Mouse (Mus musculus) heart, embryonic 10.5 days (tissue): ENCODE measurements at regions not wholly inside any gene's neighbourhood (a gene's known extent, or its start where the extent isn't known, plus 50 kb on each side); places are given as distances from the start of the nearest gene placed in this dataset.

Source experiments
- DNase-seq: peaks from one replicate; pipeline ENCODE4 v3.0.0-alpha.2; 2017; ENCODE audit warnings: low spot score
- H3K27ac ChIP-seq: fragments of 300-500 bp; sonication (generic); 2 replicates; pipeline ENCODE4 v1.5.1; 2016; ENCODE audit warnings: mild to moderate bottlenecking
- H3K27me3 ChIP-seq: fragments of 300-500 bp; sonication (generic); 2 replicates; pipeline ENCODE4 v1.6.1; 2016; ENCODE audit warnings: mild to moderate bottlenecking; ENCODE audit not compliant: poor library complexity, insufficient read depth, severe bottlenecking
- H3K36me3 ChIP-seq: fragments of 300-500 bp; sonication (generic); 2 replicates; pipeline ENCODE4 v1.6.1; 2016; ENCODE audit warnings: mild to moderate bottlenecking, moderate library complexity
- H3K4me1 ChIP-seq: fragments of 300-500 bp; sonication (generic); 2 replicates; pipeline ENCODE4 v1.6.1; 2016; ENCODE audit warnings: mild to moderate bottlenecking
- H3K4me3 ChIP-seq: fragments of 300-500 bp; sonication (generic); 2 replicates; pipeline ENCODE4 v1.5.1; 2016; ENCODE audit warnings: mild to moderate bottlenecking, moderate library complexity
- H3K9me3 ChIP-seq: fragments of 300-500 bp; sonication (generic); 2 replicates; pipeline ENCODE4 v1.6.1; 2016; ENCODE audit warnings: mild to moderate bottlenecking, moderate library complexity
- WGBS: fragments of 180-500 bp; shearing (Covaris S2); methylation state at CpG from one replicate; pipeline ENCODE4 v1.1.7; 2016; 5-methylcytosine and 5-hydroxymethylcytosine counted together

DNA sequence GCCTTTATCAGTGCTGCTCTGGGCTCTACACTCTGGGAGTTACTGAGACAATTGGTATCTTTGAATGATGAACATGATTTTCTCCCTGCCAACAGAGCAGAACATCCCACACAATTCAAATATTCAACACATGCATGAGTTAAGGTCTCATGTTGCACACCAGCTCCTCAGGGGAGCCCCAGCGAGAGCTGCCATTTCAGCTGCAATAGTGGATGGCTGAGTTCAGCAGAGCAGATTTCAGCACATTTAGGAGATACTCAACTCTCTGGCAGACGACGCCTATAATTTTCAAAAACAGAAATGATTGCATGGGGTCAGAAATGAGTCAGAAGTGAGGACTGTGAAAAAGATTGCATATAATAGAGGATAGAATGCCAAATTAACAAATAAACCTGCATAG is 105.6 kb upstream of the Tyw5 start:
- DNase-seq: no peak
- H3K9me3 ChIP-seq: no peaks in the 10 kb centered on the region
- H3K36me3 ChIP-seq: no peaks in the 10 kb centered on the region
- H3K4me3 ChIP-seq: no peak overlapping the region
- H3K4me1 ChIP-seq: no peaks in the 10 kb centered on the region
- WGBS: 84% methylated on average over 3 of the region's 3 CpGs
- no peaks in the 10 kb centered on the region for H3K27me3 ChIP-seq
- H3K27ac ChIP-seq: no peak overlapping the region

DNA sequence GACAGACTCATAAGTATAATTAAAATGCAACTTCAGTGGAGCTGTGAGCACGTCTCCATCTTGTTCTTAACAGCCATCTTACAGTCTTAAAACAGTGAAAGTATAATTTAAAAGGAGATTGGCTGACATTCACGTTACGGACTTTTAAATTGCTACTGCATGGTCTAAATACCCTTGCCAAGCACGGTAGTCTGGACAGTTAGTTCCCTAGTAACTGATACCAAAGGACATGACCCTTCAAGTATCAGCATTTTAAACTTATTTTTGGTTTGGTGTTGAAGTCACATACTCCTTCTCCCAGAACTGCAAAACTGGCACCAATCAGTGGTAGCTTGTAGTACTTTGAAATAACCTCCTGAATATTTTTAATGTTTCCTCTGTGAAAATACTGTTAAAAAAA is 119.1 kb upstream of the Tyw5 start:
- 57% methylated on average over 4 of the region's 4 CpGs for WGBS
- Histone ChIP-seq H3K9me3 (no peaks in the 10 kb centered on the region), H3K36me3 (no peaks in the 10 kb centered on the region), H3K27ac (no peak overlapping the region), H3K4me1 (peaks cover 5% of the 10 kb centered on the region; the same call in 1 of the 2 replicates), H3K27me3 (no peaks in the 10 kb centered on the region), H3K4me3 (no peak overlapping the region)
- no peak for DNase-seq

DNA sequence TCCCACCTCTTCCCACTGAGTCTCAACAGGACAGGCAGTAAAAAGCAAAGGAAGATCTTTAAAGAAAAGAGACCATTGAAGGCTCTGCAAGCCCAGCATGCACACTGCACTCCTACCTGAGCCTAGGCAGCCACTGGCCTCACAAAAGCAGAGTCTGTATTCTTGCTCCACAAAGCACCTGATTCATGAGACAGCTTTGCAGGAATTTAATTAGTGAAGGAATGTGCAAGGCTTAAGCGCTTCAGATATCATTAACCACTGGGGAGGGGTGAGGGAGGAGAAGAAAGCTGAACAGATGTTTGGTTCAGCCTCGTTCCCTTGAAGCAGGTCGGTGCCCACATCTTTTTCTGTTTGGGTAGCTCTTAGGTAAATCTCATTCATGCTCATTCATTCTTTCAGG is 121.8 kb upstream of the Tyw5 start:
- H3K4me1 ChIP-seq: peaks cover 5% of the 10 kb centered on the region; the same call in 1 of the 2 replicates
- no peaks in the 10 kb centered on the region for H3K36me3 ChIP-seq
- no peaks in the 10 kb centered on the region for H3K9me3 ChIP-seq
- 44% methylated on average over 3 of the region's 3 CpGs for WGBS
- no peak for DNase-seq
- H3K4me3 ChIP-seq: no peak overlapping the region
- H3K27ac ChIP-seq: no peak overlapping the region
- H3K27me3 ChIP-seq: no peaks in the 10 kb centered on the region

DNA sequence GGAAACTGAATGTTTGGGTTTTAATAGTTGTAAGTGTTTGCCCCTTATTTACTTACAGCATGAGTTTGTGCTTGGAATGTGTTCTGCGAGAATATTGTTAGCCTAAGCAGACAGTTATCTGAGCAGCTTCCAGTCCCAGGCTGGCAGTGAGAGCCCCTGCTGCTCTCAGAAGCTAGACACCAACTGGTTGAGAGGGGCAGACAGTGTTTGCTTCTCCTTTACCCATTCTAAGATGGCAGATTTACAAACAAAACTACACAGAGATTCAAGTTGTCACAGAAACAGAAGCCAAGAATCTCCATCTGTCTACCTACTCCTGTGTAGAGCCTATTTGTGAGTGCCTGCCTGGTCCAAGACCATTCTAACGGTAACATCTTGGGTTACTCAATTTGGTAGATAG is 122.4 kb upstream of the Tyw5 start:
- no peak for DNase-seq
- WGBS: 63% methylated on average over 2 of the region's 2 CpGs

DNA sequence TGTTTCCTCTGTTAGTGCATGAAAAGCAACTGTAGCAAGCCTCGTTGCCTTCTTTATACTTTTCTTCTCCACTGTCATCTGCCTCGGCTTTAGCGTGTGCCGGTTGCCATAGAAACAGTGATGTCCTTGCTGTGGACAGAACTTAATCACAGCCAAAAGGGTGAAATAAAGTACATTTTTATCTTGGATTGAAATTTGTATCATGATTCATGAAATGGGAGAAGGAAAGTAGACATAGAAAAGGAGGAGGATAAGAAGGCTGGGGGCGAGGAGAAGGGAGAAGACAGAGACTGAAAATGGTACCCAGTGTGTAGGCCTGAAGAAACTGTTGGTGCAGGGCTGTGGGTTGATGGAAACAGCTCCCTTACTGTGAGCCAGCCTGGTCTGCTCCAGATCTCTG is 130.5 kb upstream of the Tyw5 start:
- H3K27me3 ChIP-seq: no peaks in the 10 kb centered on the region
- WGBS: 81% methylated on average over 5 of the region's 5 CpGs
- no peaks in the 10 kb centered on the region for H3K36me3 ChIP-seq
- H3K4me3 ChIP-seq: no peak overlapping the region
- no peak for DNase-seq
- no peaks in the 10 kb centered on the region for H3K9me3 ChIP-seq
- H3K4me1 ChIP-seq: no peaks in the 10 kb centered on the region
- no peak overlapping the region for H3K27ac ChIP-seq

More for the DNA sequence above, 122.4 kb upstream of the Tyw5 start:
- Histone ChIP-seq H3K27ac (no peak overlapping the region), H3K9me3 (no peaks in the 10 kb centered on the region), H3K4me1 (peaks cover 5% of the 10 kb centered on the region; the same call in 1 of the 2 replicates), H3K27me3 (no peaks in the 10 kb centered on the region), H3K4me3 (no peak overlapping the region), H3K36me3 (no peaks in the 10 kb centered on the region)

DNA sequence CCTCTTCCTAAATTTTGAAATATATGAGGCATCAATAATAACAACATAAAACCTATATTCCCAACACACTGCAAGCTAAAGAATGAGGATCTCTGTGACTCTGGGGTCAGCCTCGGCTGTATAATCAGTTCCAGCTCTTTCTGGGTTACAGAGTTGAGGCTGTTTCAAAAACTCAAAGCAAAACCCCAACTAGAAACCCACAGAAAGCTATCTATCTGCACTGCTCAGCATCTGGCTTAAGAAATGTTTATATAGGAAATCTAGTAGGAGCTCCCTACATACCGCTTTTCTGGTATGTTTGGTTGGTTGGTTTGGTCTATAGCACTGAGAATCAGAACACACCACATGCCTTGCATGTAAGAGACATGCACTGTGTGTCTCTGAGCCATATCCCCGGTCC is 137.8 kb upstream of the Tyw5 start:
- Histone ChIP-seq H3K4me1 (peaks cover 17% of the 10 kb centered on the region), H3K27ac (no peak overlapping the region), H3K4me3 (no peak overlapping the region), H3K9me3 (no peaks in the 10 kb centered on the region), H3K36me3 (no peaks in the 10 kb centered on the region), H3K27me3 (no peaks in the 10 kb centered on the region)
- no peak for DNase-seq
- 59% methylated on average over 3 of the region's 3 CpGs for WGBS

DNA sequence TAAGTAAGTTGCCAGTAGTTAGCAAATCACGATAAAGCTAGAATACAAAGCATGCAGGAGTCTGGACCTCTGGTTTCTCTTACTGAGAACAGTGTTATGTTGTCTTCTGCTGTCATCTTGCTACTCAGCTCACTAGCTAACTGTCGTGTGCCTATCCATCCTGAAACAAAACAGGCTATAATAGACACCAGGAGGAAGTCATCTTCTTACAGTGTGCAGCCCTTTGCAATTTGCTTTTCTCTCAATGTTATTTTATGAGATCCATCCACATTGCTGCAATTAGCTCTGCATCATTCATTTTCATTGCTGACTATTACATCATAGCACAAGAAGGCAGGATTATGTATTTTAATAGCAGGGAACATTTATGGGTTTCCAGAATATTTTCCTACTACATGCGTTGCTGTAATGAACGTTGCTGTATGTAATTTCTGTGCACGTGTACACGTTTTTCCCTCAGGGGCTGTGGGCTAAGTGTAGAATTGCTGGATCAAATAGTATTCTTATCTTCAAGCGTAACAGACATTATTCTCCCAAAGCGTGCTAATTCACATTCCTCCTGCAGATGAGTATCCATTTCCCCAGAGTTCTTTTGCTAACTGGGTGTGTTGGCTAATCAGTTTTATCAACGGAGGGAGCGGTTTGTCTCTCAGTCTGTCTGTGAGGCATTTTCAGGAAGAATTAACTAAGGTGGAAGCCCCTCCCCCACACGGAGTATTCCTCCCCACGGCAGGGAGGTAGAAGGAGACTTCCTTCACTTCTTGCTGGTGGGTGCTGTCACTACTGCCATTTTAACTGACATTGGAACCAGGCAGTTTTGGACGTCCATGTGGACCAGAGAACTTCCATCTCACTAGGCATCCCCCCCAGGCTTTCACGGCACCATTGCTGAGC is 139.1 kb upstream of the Tyw5 start:
- no peaks in the 10 kb centered on the region for H3K27me3 ChIP-seq
- H3K36me3 ChIP-seq: no peaks in the 10 kb centered on the region
- 49% methylated on average over 14 of the region's 14 CpGs for WGBS
- no peak for DNase-seq
- no peak overlapping the region for H3K27ac ChIP-seq
- no peak overlapping the region for H3K4me3 ChIP-seq
- H3K9me3 ChIP-seq: no peaks in the 10 kb centered on the region
- H3K4me1 ChIP-seq: peaks cover 17% of the 10 kb centered on the region

DNA sequence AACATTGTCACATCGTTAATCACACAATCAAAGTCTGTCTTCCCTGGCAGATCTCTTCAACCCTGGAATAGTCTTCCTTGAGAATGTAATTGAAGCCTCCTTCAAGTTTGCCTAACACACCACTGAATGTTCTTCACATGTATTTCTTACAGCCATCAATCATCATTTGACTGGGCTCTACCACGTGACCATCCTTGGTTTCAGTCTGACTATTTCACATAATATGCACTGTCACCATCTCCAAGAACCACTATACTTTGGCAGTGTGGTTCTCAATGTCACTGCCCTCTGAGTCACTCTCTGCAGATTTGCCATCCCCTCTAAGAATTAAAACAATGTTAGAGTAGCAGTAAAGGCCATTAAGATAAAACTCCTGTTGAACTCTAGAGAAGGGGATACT is 154.6 kb upstream of the Tyw5 start:
- H3K27ac ChIP-seq: no peak overlapping the region
- no peaks in the 10 kb centered on the region for H3K9me3 ChIP-seq

DNA sequence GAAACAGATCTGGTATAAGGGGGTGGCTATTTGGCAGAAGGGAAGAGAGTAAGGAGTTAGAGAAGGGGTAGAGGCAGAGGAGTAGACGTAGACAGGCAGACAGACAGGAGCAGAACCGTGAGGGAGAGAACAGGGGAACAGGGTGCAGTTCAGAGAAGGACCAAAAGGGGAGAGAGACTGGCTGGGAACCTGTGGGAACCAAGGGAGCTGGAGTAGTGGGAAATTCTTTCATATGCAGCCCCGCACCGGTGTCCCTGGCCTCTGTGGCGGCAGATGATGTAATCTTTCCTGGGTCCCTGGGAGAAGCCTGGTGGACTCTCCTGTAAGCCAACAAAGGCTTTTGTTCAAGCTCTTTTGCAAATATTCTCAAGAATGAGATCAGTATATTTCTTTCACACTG is 157.8 kb upstream of the Tyw5 start:
- no peak overlapping the region for H3K27ac ChIP-seq
- DNase-seq: no peak
- no peak overlapping the region for H3K4me3 ChIP-seq

More for the DNA sequence above, 154.6 kb upstream of the Tyw5 start:
- Histone ChIP-seq H3K27me3 (no peaks in the 10 kb centered on the region), H3K4me1 (no peaks in the 10 kb centered on the region), H3K4me3 (no peak overlapping the region), H3K36me3 (no peaks in the 10 kb centered on the region)
- whole genome bisulfite sequencing: 84% methylated on average over 2 of the region's 2 CpGs
- DNase-seq: no peak

DNA sequence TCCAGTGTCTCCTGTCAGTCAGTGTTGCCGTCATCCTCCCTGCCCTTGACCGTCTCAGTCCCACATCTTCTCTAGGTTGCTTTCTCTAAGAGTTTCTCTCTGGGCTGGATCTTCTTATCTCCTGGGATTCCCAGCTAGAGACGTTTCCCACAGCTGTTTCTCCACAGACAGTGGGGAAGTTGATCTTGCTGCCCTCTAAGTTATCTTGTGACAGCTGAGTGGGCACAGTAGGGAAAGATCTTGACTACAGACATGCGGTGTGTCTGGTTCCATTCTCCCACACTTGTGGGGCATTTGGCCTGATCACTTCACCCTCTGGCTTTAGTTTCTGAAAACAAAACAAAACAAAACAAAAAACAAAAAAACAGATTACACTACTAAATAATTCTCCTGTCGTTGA is 165.2 kb upstream of the Tyw5 start:
- Histone ChIP-seq H3K27ac (peak overlapping the region; percentile 69), H3K27me3 (no peaks in the 10 kb centered on the region), H3K4me3 (no peak overlapping the region), H3K36me3 (no peaks in the 10 kb centered on the region), H3K9me3 (no peaks in the 10 kb centered on the region), H3K4me1 (peaks cover 32% of the 10 kb centered on the region)
- WGBS: 24% methylated on average over 5 of the region's 5 CpGs
- DNase-seq: no peak

More for the DNA sequence above, 157.8 kb upstream of the Tyw5 start:
- 51% methylated on average over 5 of the region's 5 CpGs for WGBS
- Histone ChIP-seq H3K36me3 (no peaks in the 10 kb centered on the region), H3K27me3 (no peaks in the 10 kb centered on the region), H3K4me1 (no peaks in the 10 kb centered on the region), H3K9me3 (no peaks in the 10 kb centered on the region)

DNA sequence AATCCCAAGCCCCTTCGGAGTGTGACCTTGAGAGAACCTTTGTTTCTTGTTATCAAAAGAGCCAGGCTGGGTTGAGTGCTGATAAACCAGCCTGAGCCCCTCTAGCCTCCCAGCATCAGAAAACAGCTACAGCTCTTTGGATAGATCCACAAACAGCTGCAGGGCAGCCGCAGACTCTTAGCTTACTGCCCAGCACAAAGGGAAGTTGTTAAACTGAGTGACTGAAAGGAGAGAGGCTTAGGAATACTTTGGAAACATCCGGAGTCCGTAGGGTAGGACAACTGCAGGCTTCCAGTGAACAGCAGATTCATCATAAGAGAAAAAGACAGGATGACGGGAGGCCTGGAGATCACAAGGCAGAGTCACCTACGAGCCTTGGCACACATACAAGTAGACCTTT is 166.9 kb upstream of the Tyw5 start:
- Histone ChIP-seq H3K27ac (peak overlapping the region; percentile 81), H3K4me3 (peak overlapping the region; percentile 12; the same call in 1 of the 2 replicates), H3K4me1 (peaks cover 32% of the 10 kb centered on the region), H3K27me3 (no peaks in the 10 kb centered on the region), H3K36me3 (no peaks in the 10 kb centered on the region), H3K9me3 (no peaks in the 10 kb centered on the region)
- DNase-seq: no peak
- WGBS: 23% methylated on average over 6 of the region's 6 CpGs

DNA sequence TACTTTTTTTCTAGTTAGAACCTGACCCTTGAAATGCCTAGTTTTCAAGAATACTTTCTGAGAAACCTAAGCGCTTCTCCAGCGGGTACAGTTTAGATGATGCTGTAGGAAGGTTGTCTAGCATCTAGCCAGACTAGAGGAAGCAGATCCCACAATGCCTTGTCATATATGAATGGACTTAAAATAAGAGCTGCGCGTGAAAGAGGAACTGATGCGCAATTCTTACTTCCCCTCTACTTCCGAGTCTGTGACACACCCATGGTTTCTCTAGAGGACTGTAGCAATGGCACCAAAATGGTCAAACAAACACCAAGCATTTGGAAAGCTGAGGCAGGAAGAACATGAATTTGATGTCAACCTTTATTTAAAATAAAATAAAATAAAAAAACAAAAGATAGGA is 167.6 kb upstream of the Tyw5 start:
- WGBS: 95% methylated on average over 6 of the region's 6 CpGs
- Histone ChIP-seq H3K4me3 (no peak overlapping the region), H3K4me1 (peaks cover 32% of the 10 kb centered on the region), H3K9me3 (no peaks in the 10 kb centered on the region), H3K27me3 (no peaks in the 10 kb centered on the region), H3K36me3 (no peaks in the 10 kb centered on the region), H3K27ac (no peak overlapping the region)
- no peak for DNase-seq

DNA sequence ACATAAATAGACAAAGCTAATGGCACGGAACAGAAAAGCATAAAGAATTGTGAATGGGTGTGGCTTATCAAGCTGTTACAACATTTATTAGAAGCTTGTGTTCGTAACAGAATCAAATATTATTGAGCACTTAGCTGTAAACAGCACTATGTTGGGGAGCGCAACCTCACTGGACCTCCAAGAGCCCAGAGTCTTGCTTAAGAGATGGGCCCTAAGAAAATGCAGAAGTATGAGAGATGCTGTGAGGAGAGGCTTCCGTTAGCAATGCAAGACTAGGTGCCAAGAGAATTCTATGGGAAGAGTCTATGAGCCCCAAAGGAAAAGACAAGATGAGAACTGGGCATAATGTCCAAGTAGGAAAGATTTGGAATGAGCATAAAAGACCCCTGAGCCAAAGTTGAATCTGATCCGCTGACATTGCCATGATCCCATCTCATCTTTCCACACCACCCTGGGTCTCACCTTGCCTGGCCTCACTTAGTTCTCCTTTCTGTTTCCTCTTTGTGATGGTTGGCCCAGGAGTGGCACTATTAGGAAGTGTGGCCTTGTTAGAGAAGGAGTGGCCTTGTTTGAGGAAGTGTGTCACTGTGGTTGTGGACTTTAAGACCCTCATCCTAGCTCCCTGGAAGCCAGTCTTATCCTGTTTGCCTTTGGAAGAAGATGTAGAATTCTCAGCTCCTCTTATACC is 169.3 kb upstream of the Tyw5 start:
- 88% methylated on average over 5 of the region's 5 CpGs for WGBS
- DNase-seq: no peak
- Histone ChIP-seq H3K4me1 (peaks cover 32% of the 10 kb centered on the region), H3K27me3 (no peaks in the 10 kb centered on the region), H3K9me3 (no peaks in the 10 kb centered on the region), H3K27ac (no peak overlapping the region), H3K36me3 (no peaks in the 10 kb centered on the region), H3K4me3 (no peak overlapping the region)
